Mouse (Mus musculus) neutrophil, adult 5-6 weeks (primary cell): Measurements from ENCODE around the gene Cfap157. TPM values are rescaled to one million over a fixed set of nuclear protein-coding genes. Genes with fewer than 3 reads are reported as not detected.
A peak's percentile ranks its signal among the peaks of the same experiment; 100 is the strongest.

Experiments
- ATAC-seq: fragments of 151-379, 151-347 bp; 2 replicates; pipeline ENCODE4 v1.8.0; 2017; ENCODE audit warnings: mild to moderate bottlenecking, moderate TSS enrichment; ENCODE audit not compliant: insufficient number of reproducible peaks, poor library complexity, low FRiP score, severe bottlenecking; ENCODE audit errors: extremely low read depth
- total RNA-seq: library from RNA; stranded (forward); fragments of 200-1000 nt; gene quantifications from 2 replicates; pipeline ENCODE4 v1.2.3, GENCODE M21; 2017

Gene Cfap157
- total RNA-seq, 1 experiment from 2014 or later, result not detected

GRCm38 (mm10) chr2:32729547-32729946, 54.7 kb downstream of the Cfap157 start:
- no peak for ATAC-seq

- no peak for ATAC-seq
Observed at GRCm38 (mm10) chr2:32728463-32728862, 55.8 kb downstream of the Cfap157 start.

GRCm38 (mm10) chr2:32727435-32727834, 56.8 kb downstream of the Cfap157 start:
- ATAC-seq, result peak; percentile 94

Other genes starting within 250 kb of the Cfap157 start
- gene Fam102a, start 249.1 kb downstream of the Cfap157 start, total RNA-seq, result 36.8 and 38.4 TPM in 2 replicates
- gene Dpm2, start 213.6 kb downstream of the Cfap157 start, total RNA-seq, result 38.6 and 47.6 TPM in 2 replicates
- gene Pip5kl1, start 209.6 kb downstream of the Cfap157 start, total RNA-seq, result 1.3 and 1.4 TPM in 2 replicates
- gene 9430097D07Rik, start 208.7 kb downstream of the Cfap157 start, total RNA-seq, result not detected in 2 replicates
- 13.6 and 16.9 TPM in 2 replicates for gene St6galnac4, start 197.3 kb downstream of the Cfap157 start, total RNA-seq
- gene St6galnac6, start 184.7 kb downstream of the Cfap157 start, total RNA-seq, result 4.7 and 5.4 TPM in 2 replicates
- gene Ak1, start 162.7 kb downstream of the Cfap157 start, total RNA-seq, result not detected in 2 replicates
- gene Eng, start 137.8 kb downstream of the Cfap157 start, total RNA-seq, result 0.25 TPM in 1 of 2 replicates, not detected in the other
- 9.0 and 10.1 TPM in 2 replicates for gene Fpgs, start 80.3 kb downstream of the Cfap157 start, total RNA-seq
- gene Cdk9, start 71.4 kb downstream of the Cfap157 start, total RNA-seq, result 97.2 and 121 TPM in 2 replicates
- 151 and 152 TPM in 2 replicates for gene Sh2d3c, start 63.4 kb downstream of the Cfap157 start, total RNA-seq
- gene 6330409D20Rik, start 43.4 kb downstream of the Cfap157 start, total RNA-seq, result not detected in 2 replicates
- gene Tor2a, start 27.2 kb downstream of the Cfap157 start, total RNA-seq, result 28.0 and 31.1 TPM in 2 replicates
- 0.12 and 0.47 TPM in 2 replicates for gene Ttc16, start 8.8 kb downstream of the Cfap157 start, total RNA-seq
- 2.0 TPM in 1 of 2 replicates, not detected in the other for gene Ptrh1, start 8.6 kb downstream of the Cfap157 start, total RNA-seq
- 2.3 and 3.3 TPM in 2 replicates for gene Stxbp1, start 62.8 kb upstream of the Cfap157 start, total RNA-seq
- gene Fam129b, start 91.7 kb upstream of the Cfap157 start, total RNA-seq, result 6.1 and 9.7 TPM in 2 replicates
- 1,202 and 1,236 TPM in 2 replicates for gene Rpl12, start 177.1 kb upstream of the Cfap157 start, total RNA-seq
- gene Lrsam1, start 177.2 kb upstream of the Cfap157 start, total RNA-seq, result 13.5 and 14.9 TPM in 2 replicates
- 1.2 TPM in 2 replicates for gene Slc2a8, start 197.7 kb upstream of the Cfap157 start, total RNA-seq